Mouse (Mus musculus) lung, postnatal 0 days (tissue): Measurements from ENCODE around the gene Taok3. TPM values are rescaled to one million over a fixed set of nuclear protein-coding genes. Genes with fewer than 3 reads are reported as not detected.

Source experiments
- ATAC-seq: fragments of 200-750 bp; cut with Nextera tagmentation; 2 replicates; pipeline ENCODE4 v1.8.0; 2017; ENCODE audit warnings: moderate library complexity
- DNase-seq: peaks from one replicate; pipeline ENCODE4 v3.0.0-alpha.2; 2016; ENCODE audit warnings: low spot score
- H3K27ac ChIP-seq: fragments of 300-500 bp; sonication (generic); 2 replicates; pipeline ENCODE4 v1.5.1; 2014; ENCODE audit warnings: antibody characterized with exemption, mild to moderate bottlenecking, low read length, mixed read lengths
- H3K27me3 ChIP-seq: fragments of 300-500 bp; sonication (generic); replicated peaks from 2 replicates; pipeline ENCODE4 v1.6.1; 2014; ENCODE audit warnings: low read length, mixed read lengths; ENCODE audit not compliant: insufficient read depth
- H3K36me3 ChIP-seq: fragments of 300-500 bp; sonication (generic); 2 replicates; pipeline ENCODE4 v1.6.1; 2014; ENCODE audit warnings: low read length, mixed read lengths; ENCODE audit not compliant: insufficient read depth
- H3K4me1 ChIP-seq: fragments of 300-500 bp; sonication (generic); 2 replicates; pipeline ENCODE4 v1.6.1; 2014; ENCODE audit warnings: antibody characterized with exemption, low read depth, low read length, mixed read lengths; ENCODE audit not compliant: insufficient read depth
- H3K4me2 ChIP-seq: fragments of 300-500 bp; sonication (generic); replicated peaks from 2 replicates; pipeline ENCODE4 v1.6.1; 2014; ENCODE audit warnings: low read depth, mild to moderate bottlenecking, low read length, moderate library complexity, mixed read lengths
- H3K4me3 ChIP-seq: fragments of 300-500 bp; sonication (generic); 2 replicates; pipeline ENCODE4 v1.5.1; 2014; ENCODE audit warnings: low read depth, low read length
- H3K9ac ChIP-seq: fragments of 300-500 bp; sonication (generic); replicated peaks from 2 replicates; pipeline ENCODE4 v1.6.1; 2014; ENCODE audit warnings: low read depth, mild to moderate bottlenecking
- H3K9me3 ChIP-seq: fragments of 300-500 bp; sonication (generic); 2 replicates; pipeline ENCODE4 v1.6.1; 2016; ENCODE audit warnings: low read length, mixed read lengths
- CTCF ChIP-seq: IDR thresholded peaks from 2 replicates; pipeline ENCODE4 v1.5.1; 2016; ENCODE audit warnings: antibody characterized with exemption, mild to moderate bottlenecking
- EP300 ChIP-seq: IDR thresholded peaks from 2 replicates; pipeline ENCODE4 v1.6.1; 2016; ENCODE audit warnings: antibody characterized with exemption, mild to moderate bottlenecking, control low read depth
- WGBS: fragments of 180-500 bp; shearing (Covaris S2); extraction: QIAGEN DNeasy Blood & Tissue Kit; methylation state at CpG from one replicate; pipeline ENCODE4 v1.1.7; 2014; 5-methylcytosine and 5-hydroxymethylcytosine counted together
- polyA plus RNA-seq: library from polyadenylated mRNA; unstranded; fragments of >200 nt; fragmentation: Nextera tagmentation; extraction: Ambion mirVana; gene quantifications from 2 replicates; pipeline ENCODE4 v1.2.1, GENCODE M21; 2015

Gene Taok3
- polyA plus RNA-seq, 1 experiment from 2014 or later = 55.5 TPM

DNA sequence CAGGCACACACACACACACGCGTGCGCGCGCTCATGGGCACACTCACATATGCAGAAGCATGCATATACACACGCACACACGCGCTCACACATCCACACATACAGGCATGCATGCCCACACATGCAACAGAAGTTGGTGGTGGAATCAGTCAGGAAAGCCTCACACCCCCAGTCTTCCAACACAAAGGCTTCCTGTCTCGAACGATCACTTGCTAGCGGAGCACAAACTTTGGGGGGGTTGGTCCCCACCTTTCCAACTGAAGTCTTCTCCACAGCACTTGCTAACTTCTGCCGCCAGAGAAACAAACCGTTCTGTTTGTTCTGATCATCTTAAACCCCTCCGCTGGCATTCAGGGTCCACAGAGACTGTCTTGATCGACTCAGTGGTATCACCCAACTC lies 10.8 kb downstream of the Taok3 start:
- WGBS = 80% methylated on average over 15 of the region's 15 CpGs

GRCm38 (mm10) chr5:117133446-117134065 lies 13.6 kb downstream of the Taok3 start:
- no peak for TF ChIP-seq CTCF
- no peak for TF ChIP-seq EP300
- WGBS = 30% methylated on average over 17 of the region's 17 CpGs
- peak overlapping the region; percentile 31 for H3K4me2 ChIP-seq
- H3K36me3 ChIP-seq = no peaks in the 10 kb centered on the region
- peak overlapping the region; percentile 95 for H3K27ac ChIP-seq
- peaks cover 15% of the 10 kb centered on the region; the same call in 1 of the 2 replicates for H3K4me1 ChIP-seq
- H3K4me3 ChIP-seq = 0 out of 2 replicates have a peak overlapping the region, but pooled peaks have one; percentile 0
- peak; percentile 64 for DNase-seq
- no peaks in the 10 kb centered on the region for H3K27me3 ChIP-seq
- no peaks in the 10 kb centered on the region for H3K9me3 ChIP-seq
- peak; percentile 43 for ATAC-seq
- H3K9ac ChIP-seq = no peak overlapping the region

More for the DNA sequence above, 10.8 kb downstream of the Taok3 start:
- no peak overlapping the region for H3K9ac ChIP-seq
- peaks cover 8% of the 10 kb centered on the region; the same call in 1 of the 2 replicates for H3K4me1 ChIP-seq
- ATAC-seq = no peak
- no peak overlapping the region for H3K4me2 ChIP-seq
- no peaks in the 10 kb centered on the region for H3K27me3 ChIP-seq
- H3K36me3 ChIP-seq = no peaks in the 10 kb centered on the region
- TF ChIP-seq EP300 (no peak), CTCF (no peak)
- no peaks in the 10 kb centered on the region for H3K9me3 ChIP-seq
- H3K27ac ChIP-seq = no peak overlapping the region
- DNase-seq = no peak
- H3K4me3 ChIP-seq = no peak overlapping the region

DNA sequence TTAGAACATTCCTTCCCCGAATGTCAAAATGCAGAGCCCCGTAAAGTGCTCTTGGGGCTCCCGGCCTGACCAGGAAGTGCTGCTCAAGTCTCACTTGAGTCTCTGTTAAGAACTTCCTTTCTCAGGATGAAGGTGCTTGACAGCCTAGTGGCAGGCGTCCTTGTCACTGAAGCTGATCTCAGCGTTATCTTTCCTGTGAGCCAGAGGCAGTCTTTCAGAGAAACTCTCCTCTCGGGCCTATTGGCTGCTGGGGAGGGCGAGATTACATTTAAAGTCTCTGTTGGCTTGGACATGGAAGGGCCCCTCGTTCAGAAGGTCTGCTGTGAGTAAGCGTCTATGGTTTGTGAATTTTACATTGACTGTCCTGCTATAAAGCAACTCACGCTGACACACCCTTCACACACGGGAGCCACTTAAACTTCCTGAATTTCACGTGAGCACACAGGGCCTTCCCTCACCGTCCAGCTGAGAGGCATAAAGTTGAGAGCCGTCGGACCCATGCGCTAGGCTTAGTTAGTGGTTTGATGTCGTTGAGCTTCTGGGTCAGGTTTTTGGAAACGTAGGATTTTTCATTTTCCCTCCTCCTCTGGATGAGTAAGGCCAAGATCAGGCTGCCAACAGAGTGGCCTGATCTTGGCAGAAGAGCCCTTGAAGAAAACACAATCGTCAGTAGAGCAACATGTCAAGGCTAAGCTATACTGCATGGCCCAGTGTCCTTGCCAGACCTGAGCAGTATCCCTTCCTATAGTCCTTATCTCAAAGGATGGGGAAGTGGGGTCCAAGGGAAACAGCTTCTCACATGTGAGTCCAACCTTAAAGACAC lies 14.3 kb downstream of the Taok3 start:
- TF ChIP-seq CTCF = no peak
- peak; percentile 96 for TF ChIP-seq EP300
- peak; percentile 96 for DNase-seq
- H3K36me3 ChIP-seq = no peaks in the 10 kb centered on the region
- no peaks in the 10 kb centered on the region for H3K27me3 ChIP-seq
- H3K9ac ChIP-seq = peak overlapping the region; percentile 9; the same call in 1 of the 2 replicates
- peaks cover 18% of the 10 kb centered on the region; the same call in 1 of the 2 replicates for H3K4me1 ChIP-seq
- H3K4me2 ChIP-seq = peak overlapping the region; percentile 31
- no peaks in the 10 kb centered on the region for H3K9me3 ChIP-seq
- ATAC-seq = peak; percentile 89
- 0 out of 2 replicates have a peak overlapping the region, but pooled peaks have one; percentile 0 for H3K4me3 ChIP-seq
- peak overlapping the region; percentile 95 for H3K27ac ChIP-seq
- whole genome bisulfite sequencing = 21% methylated on average over 19 of the region's 19 CpGs

- no peaks in the 10 kb centered on the region for H3K36me3 ChIP-seq
- H3K9ac ChIP-seq = 0 out of 2 replicates have a peak overlapping the region, but pooled peaks have one; percentile 9
- DNase-seq (peak; percentile 71), ATAC-seq (no peak)
- H3K4me3 ChIP-seq = no peak overlapping the region
- H3K27me3 ChIP-seq = no peaks in the 10 kb centered on the region
- H3K9me3 ChIP-seq = no peaks in the 10 kb centered on the region
- H3K4me1 ChIP-seq = peaks cover 20% of the 10 kb centered on the region; the same call in 1 of the 2 replicates
- TF ChIP-seq CTCF (no peak), EP300 (no peak)
- H3K27ac ChIP-seq = peak overlapping the region; percentile 95
- WGBS = 17% methylated on average over 3 of the region's 3 CpGs
- peak overlapping the region; percentile 31; the same call in 1 of the 2 replicates for H3K4me2 ChIP-seq
These were observed 15.0 kb downstream of the Taok3 start for GRCm38 (mm10) chr5:117134889-117135456.

GRCm38 (mm10) chr5:117135869-117136268 lies 15.9 kb downstream of the Taok3 start:
- peak overlapping the region; percentile 8; the same call in 1 of the 2 replicates for H3K4me2 ChIP-seq
- H3K36me3 ChIP-seq = no peaks in the 10 kb centered on the region
- H3K9me3 ChIP-seq = no peaks in the 10 kb centered on the region
- peak overlapping the region; percentile 81; the same call in 1 of the 2 replicates for H3K27ac ChIP-seq
- 4% methylated on average over 9 of the region's 9 CpGs for WGBS
- H3K4me1 ChIP-seq = peaks cover 23% of the 10 kb centered on the region; the same call in 1 of the 2 replicates
- no peak overlapping the region for H3K9ac ChIP-seq
- H3K27me3 ChIP-seq = no peaks in the 10 kb centered on the region
- TF ChIP-seq EP300 = no peak
- TF ChIP-seq CTCF = no peak
- DNase-seq (peak; percentile 80), ATAC-seq (no peak)
- H3K4me3 ChIP-seq = no peak overlapping the region

GRCm38 (mm10) chr5:117136570-117136969 lies 16.6 kb downstream of the Taok3 start:
- Histone ChIP-seq H3K9ac (no peak overlapping the region), H3K4me2 (no peak overlapping the region), H3K9me3 (no peaks in the 10 kb centered on the region), H3K4me1 (peaks cover 23% of the 10 kb centered on the region; the same call in 1 of the 2 replicates), H3K27me3 (no peaks in the 10 kb centered on the region), H3K27ac (no peak overlapping the region), H3K4me3 (no peak overlapping the region), H3K36me3 (no peaks in the 10 kb centered on the region)
- TF ChIP-seq EP300 = no peak
- TF ChIP-seq CTCF = no peak
- no peak for ATAC-seq
- WGBS = 78% methylated on average over 5 of the region's 5 CpGs
- DNase-seq = no peak
